ENCODE assay signal across 18 mouse cellular contexts in the genomic region with DNA sequence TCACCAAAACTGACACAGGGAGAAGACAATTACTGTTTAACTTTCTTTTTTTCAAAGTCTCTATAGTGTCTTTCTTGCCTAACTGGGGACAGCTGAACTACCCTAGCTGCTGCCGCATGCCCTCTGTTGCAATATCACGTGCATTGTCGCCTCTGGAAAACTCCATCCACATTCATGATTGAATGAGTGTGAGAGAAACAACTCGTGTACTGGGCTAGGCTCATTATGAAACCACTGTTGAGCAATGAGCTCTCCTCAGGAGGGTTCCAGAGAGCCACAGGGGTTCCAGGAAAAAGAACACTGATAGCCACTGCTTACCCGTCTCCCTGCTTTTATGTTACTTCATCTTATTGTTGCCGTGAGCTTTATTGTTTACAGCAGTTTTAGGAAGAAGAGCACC.
DNase-seq lines count a peak whose midpoint lies in the region; ATAC-seq and TF ChIP-seq lines count a peak whose summit lies in the region.
"Had no signal": no experiment of that assay in that cellular context is flagged by ENCODE, and none has a peak within 500 bp of the region (broad histone marks: within the 10 kb centered on the region; RNA-seq: fewer than 3 reads in every experiment).

No protein-coding gene starts in this region.

- H3K36me3 ChIP-seq in heart, embryonic 11.5 days (ENCODE audit: control insufficient read depth, insufficient read depth, low read length): no peaks in the 10 kb centered on the region
- no peaks in the 10 kb centered on the region for H3K36me3 ChIP-seq in lung, embryonic 14.5 days (ENCODE audit: insufficient read depth)
- no peaks in the 10 kb centered on the region for H3K36me3 ChIP-seq in forebrain, embryonic 11.5 days (ENCODE audit: control insufficient read depth, insufficient read depth, low read length)
- H3K36me3 ChIP-seq: heart, embryonic 12.5 days; hindbrain, embryonic 10.5 days; liver, embryonic 13.5 days; neural tube, embryonic 12.5 days had no signal

- H3K27ac ChIP-seq in heart, embryonic 11.5 days (ENCODE audit: low read depth, low read length): no peak overlapping the region
- H3K27ac ChIP-seq in lung, embryonic 14.5 days (ENCODE audit: low read depth): no peak overlapping the region
- H3K27ac ChIP-seq in cerebellum, adult 2 months (ENCODE audit: insufficient read depth, low read length): no peak overlapping the region
- H3K27ac ChIP-seq in forebrain, embryonic 11.5 days (ENCODE audit: low read depth, low read length): no peak overlapping the region
- H3K27ac ChIP-seq: hindbrain, embryonic 10.5 days; left cerebral cortex, adult 2 months; liver, embryonic 13.5 days; neural tube, embryonic 12.5 days had no signal

- ATAC-seq in heart, embryonic 11.5 days (replicated peaks; ENCODE audit: insufficient number of reproducible peaks, low FRiP score, low TSS enrichment): no peak
- ATAC-seq in lung, embryonic 14.5 days (ENCODE audit: insufficient read depth): no peak
- no peak for ATAC-seq in forebrain, embryonic 11.5 days (replicated peaks; ENCODE audit: low FRiP score)
- ATAC-seq: intestine, embryonic 16.5 days; midbrain, embryonic 16.5 days had no signal

- 71% methylated on average over 6 of the region's 6 CpGs for WGBS in heart, embryonic 11.5 days (ENCODE audit: insufficient replicate concordance)
- 48% methylated on average over 6 of the region's 6 CpGs for WGBS in lung, embryonic 14.5 days
- WGBS in cerebellum, adult 2 months: 60% methylated on average over 6 of the region's 6 CpGs
- 59% methylated on average over 6 of the region's 6 CpGs for WGBS in forebrain, embryonic 11.5 days

- peak; percentile 26 to 73 for DNase-seq in heart, adult 18-20 months
- DNase-seq in adrenal gland, postnatal 14 days: peak; percentile 54
- DNase-seq in lung, embryonic 14.5 days: peak; percentile 62
- DNase-seq in retina, embryonic 14.5 days (ENCODE audit: low spot score): peak; percentile 17
- DNase-seq in cerebellum, adult 2 months: no peak
- DNase-seq in forebrain, embryonic 11.5 days (ENCODE audit: low spot score): no peak
- DNase-seq in layer of hippocampus, postnatal 14 days (ENCODE audit: low spot score in 2 of 2): no peak
- DNase-seq: kidney, postnatal 4 days; liver, embryonic 13.5 days; right cerebral cortex, adult 18-20 months; thymus, postnatal 14 days had no signal

- no peak overlapping the region for H3K4me3 ChIP-seq in heart, embryonic 11.5 days (ENCODE audit: low read depth, low read length)
- no peak overlapping the region for H3K4me3 ChIP-seq in lung, embryonic 14.5 days (ENCODE audit: low read depth, low read length)
- no peak overlapping the region for H3K4me3 ChIP-seq in cerebellum, adult 2 months (replicated peaks; ENCODE audit: insufficient read depth, low read depth, low read length)
- H3K4me3 ChIP-seq in forebrain, embryonic 11.5 days (ENCODE audit: low read depth, low read length): no peak overlapping the region
- H3K4me3 ChIP-seq: heart, embryonic 12.5 days; hindbrain, embryonic 10.5 days; left cerebral cortex, adult 2 months; liver, embryonic 13.5 days; neural tube, embryonic 12.5 days had no signal

- no peaks in the 10 kb centered on the region for H3K4me1 ChIP-seq in heart, embryonic 11.5 days (ENCODE audit: control insufficient read depth, insufficient read depth, low read length)
- H3K4me1 ChIP-seq in lung, embryonic 14.5 days (ENCODE audit: insufficient read depth): no peaks in the 10 kb centered on the region
- H3K4me1 ChIP-seq in cerebellum, adult 2 months (ENCODE audit: control insufficient read depth, insufficient read depth, low read length): no peaks in the 10 kb centered on the region
- H3K4me1 ChIP-seq in forebrain, embryonic 11.5 days (replicated peaks; ENCODE audit: control insufficient read depth, insufficient read depth, low read length): no peaks in the 10 kb centered on the region
- H3K4me1 ChIP-seq: heart, embryonic 12.5 days; hindbrain, embryonic 10.5 days; liver, embryonic 13.5 days; neural tube, embryonic 12.5 days had no signal

- H3K4me2 ChIP-seq in heart, embryonic 11.5 days: no peak overlapping the region
- H3K4me2 ChIP-seq in lung, embryonic 14.5 days: no peak overlapping the region
- H3K4me2 ChIP-seq in forebrain, embryonic 11.5 days (ENCODE audit: low read depth, low read length, severe bottlenecking): no peak overlapping the region
- H3K4me2 ChIP-seq: heart, embryonic 12.5 days; liver, embryonic 13.5 days; neural tube, embryonic 12.5 days had no signal

- no peak overlapping the region for H3K9ac ChIP-seq in heart, embryonic 11.5 days (ENCODE audit: low read depth, low read length)
- no peak overlapping the region for H3K9ac ChIP-seq in lung, embryonic 14.5 days
- no peak overlapping the region for H3K9ac ChIP-seq in forebrain, embryonic 11.5 days (ENCODE audit: low read length)
- H3K9ac ChIP-seq: heart, embryonic 12.5 days; liver, embryonic 13.5 days; neural tube, embryonic 12.5 days had no signal

- no peak for TF ChIP-seq POLR2A in cerebellum, adult 2 months (IDR thresholded peaks at IDR 0.05; ENCODE audit: borderline replicate concordance, insufficient read depth, low read length)

- no peak for TF ChIP-seq CTCF in lung, embryonic 14.5 days (IDR thresholded peaks at IDR 0.05; ENCODE audit: low read depth)
- no peak for TF ChIP-seq CTCF in cerebellum, adult 2 months (IDR thresholded peaks at IDR 0.05; ENCODE audit: borderline replicate concordance, insufficient read depth, low read depth, low read length)

- H3K27me3 ChIP-seq in heart, embryonic 11.5 days (ENCODE audit: control insufficient read depth, insufficient read depth, low read length): no peaks in the 10 kb centered on the region
- no peaks in the 10 kb centered on the region for H3K27me3 ChIP-seq in lung, embryonic 14.5 days (ENCODE audit: insufficient read depth, low read length)
- no peaks in the 10 kb centered on the region for H3K27me3 ChIP-seq in cerebellum, adult 2 months (ENCODE audit: control insufficient read depth, insufficient read depth, low read length)
- H3K27me3 ChIP-seq in forebrain, embryonic 11.5 days (ENCODE audit: control insufficient read depth, insufficient read depth, low read length): no peaks in the 10 kb centered on the region
- H3K27me3 ChIP-seq: heart, embryonic 12.5 days; liver, embryonic 13.5 days; neural tube, embryonic 12.5 days had no signal

- no peaks in the 10 kb centered on the region for H3K9me3 ChIP-seq in heart, embryonic 11.5 days (replicated peaks; ENCODE audit: control insufficient read depth, low read length)
- H3K9me3 ChIP-seq in lung, embryonic 14.5 days (ENCODE audit: low read depth, low read length): no peaks in the 10 kb centered on the region
- H3K9me3 ChIP-seq in forebrain, embryonic 11.5 days (ENCODE audit: control insufficient read depth, low read length): no peaks in the 10 kb centered on the region
- H3K9me3 ChIP-seq: heart, embryonic 12.5 days; hindbrain, embryonic 10.5 days; liver, embryonic 13.5 days; neural tube, embryonic 12.5 days had no signal

Comparison
In these comparisons a context has a peak if more than half of its experiments do, and no peak if none do; other contexts are left out.
1. DNase-seq: peak in heart, adult 18-20 months (2 of 2), adrenal gland, postnatal 14 days (single experiment), lung, embryonic 14.5 days (single experiment) and retina, embryonic 14.5 days (single experiment); none in cerebellum, adult 2 months (0 of 2), forebrain, embryonic 11.5 days (single experiment) and layer of hippocampus, postnatal 14 days (0 of 2).